Mouse (Mus musculus) adrenal gland, postnatal 10 days (tissue): ENCODE measurements around the gene Gm8068. TPM values are rescaled to one million over a fixed set of nuclear protein-coding genes. Genes with fewer than 3 reads are reported as not detected.
"Not testable (repeated sequence)": the region's sequence is repeated elsewhere in the genome, so short reads cannot be mapped to it uniquely, and the experiment has no call there.

Source experiments
- DNase-seq: peaks from one replicate; pipeline ENCODE4 v3.0.0; 2021; ENCODE audit warnings: mixed read lengths
- long read RNA-seq, 2 experiments: library from polyadenylated mRNA; stranded (forward); transcript quantifications; one replicate each; pipeline ENCODE4 v2.0.0; 2021
- total RNA-seq, 2 experiments: library from RNA; stranded (reverse); gene quantifications; 2 replicates each; pipeline ENCODE4 v1.2.3; 2021

Gm8068 gene
- not detected for total RNA-seq
- long read RNA-seq, experiment 1, result 0 reads
- long read RNA-seq, experiment 2, result 0 reads

GRCm38 (mm10) chr14:41701785-41702184 is at the start of gene Gm8068:
Gene Gm8068 (minus strand): TSS chr14:41701885.
- DNase-seq, result not testable (repeated sequence)

- DNase-seq, result not testable (repeated sequence)
These were observed 48.8 kb upstream of the Gm8068 start, which contains the start of gene Gm7929 for GRCm38 (mm10) chr14:41750514-41750913. Gene Gm7929 (minus strand): TSS chr14:41750614.

- DNase-seq, result not testable (repeated sequence)
These were observed 21.8 kb upstream of the Gm8068 start for GRCm38 (mm10) chr14:41723437-41723836.

GRCm38 (mm10) chr14:41717180-41717579 is 15.5 kb upstream of the Gm8068 start:
- DNase-seq, result not testable (repeated sequence)

GRCm38 (mm10) chr14:41648176-41648575 is 53.5 kb downstream of the Gm8068 start:
- DNase-seq, result not testable (repeated sequence)

Other genes with a start within 250 kb of the Gm8068 start
- not detected for gene Gm7954, start 248.4 kb downstream of the Gm8068 start, total RNA-seq
- not detected for gene Gm3486, start 212.4 kb downstream of the Gm8068 start, total RNA-seq
- gene Gm7970, start 146.3 kb downstream of the Gm8068 start, total RNA-seq, result not detected
- gene 1700049E17Rik2, start 128.7 kb downstream of the Gm8068 start, total RNA-seq, result not detected
- gene Gm3072, start 77.3 kb downstream of the Gm8068 start, total RNA-seq, result not detected
- gene Gm3676, start 55.4 kb downstream of the Gm8068 start, total RNA-seq, result not detected
- gene Gm7929, start 48.7 kb upstream of the Gm8068 start, total RNA-seq, result not detected
- not detected for gene Gm47189, start 70.6 kb upstream of the Gm8068 start, total RNA-seq
- not detected for gene Gm7980, start 205.4 kb upstream of the Gm8068 start, total RNA-seq
- not detected for gene 1700049E17Rik1, start 223.1 kb upstream of the Gm8068 start, total RNA-seq
- gene 1700024B05Rik, start 242.1 kb upstream of the Gm8068 start, total RNA-seq, result not detected